Mouse (Mus musculus): ENCODE results near the gene Klf5.

The Klf5 gene

GRCm38 (mm10) chr14:99298385-99299021, at the start of gene Klf5:
Gene Klf5 (plus strand): TSS chr14:99298691.
- CTCF ChIA-PET: interaction anchor here in 2 of 4 experiments (0.6 to 1.4 kb wide), 9 partner anchors 11 to 398 kb away, joined by 3 to 11 read pairs (median 3); no protein-coding TSS in a partner anchor
- POLR2A ChIA-PET: interaction anchor here (0.5 to 8.2 kb wide), 132 partner anchors 9 to 1451 kb away, joined by 3 to 187 read pairs (median 5); partner anchors contain the start of genes Dis3 (in 3 of the 4), Pibf1 (in 3 of the 4) and Mzt1 (in 1 of the 4)

- POLR2A ChIA-PET: interaction anchor here (0.6 to 2.5 kb wide), 51 partner anchors 8 to 248 kb away, joined by 3 to 47 read pairs (median 4); partner anchors contain the start of genes Klf5 (in 4 of the 4), Dis3 (in 2 of the 4) and Pibf1 (in 2 of the 4)
- CTCF ChIA-PET: interaction anchor here in 3 of 4 experiments (0.6 to 1.4 kb wide), 3 partner anchors 13 to 120 kb away, joined by 3 read pairs; partner anchors contain the start of gene Klf5 (in 1 of the 3)
These were observed 36.5 kb upstream of the Klf5 start for GRCm38 (mm10) chr14:99262026-99262425.

- ChIA-PET POLR2A (interaction anchor here in 3 of 4 experiments (0.6 to 8.8 kb wide), 27 partner anchors 13 to 246 kb away, joined by 3 to 187 read pairs (median 8); partner anchors contain the start of gene Klf5 (in 3 of the 3)), CTCF (interaction anchor here in 1 of 4 experiments (0.7 kb wide), 1 partner anchor 78 kb away, joined by 3 read pairs; no protein-coding TSS in a partner anchor)
These were observed 34.7 kb upstream of the Klf5 start for GRCm38 (mm10) chr14:99263816-99264215.

GRCm38 (mm10) chr14:99265791-99266190, 32.7 kb upstream of the Klf5 start:
- POLR2A ChIA-PET: interaction anchor here in 3 of 4 experiments (0.6 to 8.8 kb wide), 28 partner anchors 9 to 244 kb away, joined by 3 to 187 read pairs (median 6); partner anchors contain the start of gene Klf5 (in 2 of the 3)
- CTCF ChIA-PET: interaction anchor here in 1 of 4 experiments (1.1 kb wide), 1 partner anchor 17 kb away, joined by 3 read pairs; no protein-coding TSS in a partner anchor

GRCm38 (mm10) chr14:99266749-99267148, 31.7 kb upstream of the Klf5 start:
- CTCF ChIA-PET: interaction anchor here in 1 of 4 experiments (0.7 kb wide), 1 partner anchor 12 kb away, joined by 3 read pairs; no protein-coding TSS in a partner anchor
- POLR2A ChIA-PET: interaction anchor here (0.6 to 8.8 kb wide), 44 partner anchors 8 to 1047 kb away, joined by 3 to 187 read pairs (median 4); partner anchors contain the start of gene Klf5 (in 3 of the 4)

DNA sequence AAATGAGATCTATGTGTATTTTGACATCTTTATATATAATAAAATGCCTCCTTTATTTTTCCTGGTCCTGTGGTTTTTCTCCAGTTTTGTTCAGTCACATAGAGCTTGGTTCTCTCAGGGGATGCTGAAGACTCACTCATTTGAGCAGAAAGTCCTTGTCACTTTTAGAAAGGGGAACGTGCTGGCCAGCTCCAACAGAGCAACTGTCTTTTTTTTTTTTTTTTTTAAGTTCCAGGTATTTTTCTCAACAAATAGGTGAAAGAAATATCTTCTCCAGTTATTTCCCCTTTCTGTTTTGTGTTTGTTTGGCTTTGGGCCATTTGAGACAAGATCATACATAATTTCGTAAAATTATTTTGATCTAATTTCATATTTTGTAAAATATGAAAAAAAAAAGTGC, 24.4 kb upstream of the Klf5 start:
- CTCF ChIA-PET: interaction anchor here in 1 of 4 experiments (0.6 kb wide), 2 partner anchors 569 to 754 kb away, joined by 3 read pairs; no protein-coding TSS in a partner anchor

GRCm38 (mm10) chr14:99275827-99276226, 22.7 kb upstream of the Klf5 start:
- CTCF ChIA-PET: interaction anchor here in 1 of 4 experiments (0.5 kb wide), 1 partner anchor 23 kb away, joined by 4 read pairs; no protein-coding TSS in a partner anchor
- POLR2A ChIA-PET: interaction anchor here in 3 of 4 experiments (0.9 to 9.2 kb wide), 15 partner anchors 10 to 234 kb away, joined by 3 to 123 read pairs (median 9); partner anchors contain the start of gene Klf5 (in 3 of the 3)

More for the DNA sequence above, 24.4 kb upstream of the Klf5 start:
- POLR2A ChIA-PET: interaction anchor here in 3 of 4 experiments (0.6 to 9.2 kb wide), 14 partner anchors 8 to 248 kb away, joined by 3 to 123 read pairs (median 4); partner anchors contain the start of gene Klf5 (in 3 of the 3)

DNA sequence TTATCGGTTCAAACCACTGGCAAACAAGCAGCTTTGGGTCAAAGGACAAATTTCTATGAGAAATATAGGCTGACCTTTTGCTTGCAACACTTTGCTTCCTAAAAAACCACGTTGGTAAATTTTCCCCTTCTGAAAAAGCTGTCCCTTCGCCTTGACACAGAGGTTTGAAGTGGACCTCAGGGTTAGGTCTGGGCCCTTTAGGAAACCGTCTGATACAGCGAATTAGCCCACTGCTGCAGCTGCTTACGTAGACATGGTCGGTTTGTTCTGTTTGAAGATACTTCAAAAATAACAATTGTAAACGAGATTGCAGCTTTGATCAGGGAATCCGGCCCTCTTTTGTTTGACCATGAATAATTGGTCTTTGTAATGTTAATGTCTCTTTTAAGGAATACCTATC, 20.2 kb upstream of the Klf5 start:
- CTCF ChIA-PET: interaction anchor here in 2 of 4 experiments (0.7 to 1.0 kb wide), 3 partner anchors 11 to 994 kb away, joined by 3 to 5 read pairs (median 3); partner anchors contain the start of gene Klf5 (in 1 of the 2)
- POLR2A ChIA-PET: interaction anchor here in 3 of 4 experiments (0.6 to 9.2 kb wide), 31 partner anchors 8 to 217 kb away, joined by 3 to 123 read pairs (median 8); partner anchors contain the start of gene Klf5 (in 3 of the 3)

DNA sequence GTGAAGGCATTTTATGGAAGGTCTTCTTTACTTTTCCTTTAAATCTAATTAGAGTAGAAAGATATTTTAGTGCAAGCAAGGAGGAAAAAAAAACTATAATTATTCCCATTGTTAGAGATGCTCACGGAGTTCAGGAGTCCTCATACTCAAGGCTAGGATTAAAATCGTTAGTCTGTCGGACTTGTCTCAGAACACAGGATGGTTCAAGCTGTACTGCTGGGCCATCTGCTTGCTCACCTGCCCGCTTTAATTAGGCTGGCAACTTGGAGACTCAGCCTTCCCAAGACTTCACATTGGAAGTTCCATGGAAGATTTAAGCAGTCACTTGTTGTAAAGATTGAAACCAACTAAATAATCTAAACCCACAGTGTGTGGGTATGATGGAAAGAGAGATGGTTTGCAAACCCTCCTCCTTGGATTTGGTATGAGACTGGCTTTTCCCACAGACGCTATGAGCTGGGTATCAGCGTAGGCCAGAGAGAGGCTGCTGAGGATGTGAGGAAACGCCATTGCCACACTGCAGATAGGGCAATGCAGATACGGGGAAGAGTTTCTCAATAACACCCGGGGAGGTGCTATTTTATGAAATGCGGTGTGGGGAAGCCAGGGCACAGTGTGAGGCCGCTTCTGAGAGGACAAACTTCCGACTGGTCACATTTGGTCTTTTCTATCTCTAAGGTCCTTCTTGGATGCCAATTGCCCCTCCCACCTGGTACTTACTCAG, 19.6 kb upstream of the Klf5 start:
- CTCF ChIA-PET: interaction anchor here (0.6 to 1.0 kb wide), 4 partner anchors 12 to 995 kb away, joined by 3 to 5 read pairs (median 3); no protein-coding TSS in a partner anchor

GRCm38 (mm10) chr14:99280399-99280798, 18.1 kb upstream of the Klf5 start:
- POLR2A ChIA-PET: interaction anchor here in 3 of 4 experiments (0.6 to 9.2 kb wide), 14 partner anchors 10 to 95 kb away, joined by 3 to 123 read pairs (median 12); partner anchors contain the start of gene Klf5 (in 3 of the 3)
- CTCF ChIA-PET: no interaction called here

More for the DNA sequence above, 19.6 kb upstream of the Klf5 start:
- POLR2A ChIA-PET: interaction anchor here in 3 of 4 experiments (0.5 to 9.2 kb wide), 33 partner anchors 8 to 174 kb away, joined by 3 to 123 read pairs (median 6); partner anchors contain the start of gene Klf5 (in 3 of the 3)

DNA sequence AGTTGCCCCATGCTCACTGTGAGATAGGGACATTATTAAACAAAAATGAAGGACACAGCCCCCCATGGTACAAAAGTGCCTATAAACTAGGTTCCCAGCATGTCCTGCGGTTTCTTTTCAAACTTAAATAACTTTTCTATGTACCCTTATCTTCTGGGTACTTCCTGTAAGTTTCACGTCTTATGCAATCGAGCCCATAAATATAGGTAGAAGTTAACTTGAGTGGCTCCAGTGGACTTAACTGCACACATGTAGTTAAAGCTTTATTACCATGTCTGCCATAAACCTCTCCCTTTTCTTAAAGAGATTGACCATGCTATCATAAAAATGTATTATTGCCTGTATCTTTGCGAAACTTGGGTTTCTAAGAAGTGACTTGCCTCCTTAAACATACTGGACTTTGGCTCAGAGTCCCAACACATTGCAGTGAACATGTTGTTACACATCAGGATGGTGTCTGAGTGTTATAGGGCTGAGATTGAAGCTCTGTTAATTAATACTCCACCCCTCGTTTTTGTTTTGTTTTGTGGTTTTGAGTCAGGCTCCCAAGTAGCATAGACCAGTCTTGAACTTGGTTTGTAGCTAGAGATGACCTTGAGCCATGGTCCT, 17.6 kb upstream of the Klf5 start:
- CTCF ChIA-PET: no interaction called here
- POLR2A ChIA-PET: interaction anchor here in 3 of 4 experiments (0.6 to 9.2 kb wide), 14 partner anchors 11 to 94 kb away, joined by 3 to 123 read pairs (median 5); partner anchors contain the start of gene Klf5 (in 3 of the 3)

DNA sequence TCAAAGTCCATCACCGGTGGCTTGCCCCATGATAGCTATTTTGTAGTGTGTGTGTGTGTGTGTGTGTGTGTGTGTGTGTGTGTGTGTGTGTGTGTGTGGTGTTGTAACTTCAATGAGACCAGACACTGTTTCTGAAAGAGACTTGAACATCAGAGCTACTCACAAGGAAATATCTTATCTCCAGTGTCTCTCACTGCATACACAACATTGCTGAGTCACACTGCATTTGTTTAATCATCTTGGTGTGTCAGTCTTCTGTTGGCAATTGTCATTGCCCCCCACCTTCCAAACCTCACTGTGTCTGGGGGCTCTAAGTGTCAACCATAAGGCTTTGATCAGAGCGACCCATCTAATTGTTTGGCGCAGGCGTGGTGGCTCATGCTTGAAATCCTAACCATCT, 13.0 kb upstream of the Klf5 start:
- POLR2A ChIA-PET: interaction anchor here in 3 of 4 experiments (0.6 to 2.1 kb wide), 6 partner anchors 11 to 18 kb away, joined by 3 to 14 read pairs (median 6); partner anchors contain the start of gene Klf5 (in 2 of the 3)
- CTCF ChIA-PET: no interaction called here

GRCm38 (mm10) chr14:99292176-99292575, 6.3 kb upstream of the Klf5 start:
- ChIA-PET CTCF (no interaction called here), POLR2A (interaction anchor here (0.5 to 3.4 kb wide), 33 partner anchors 9 to 150 kb away, joined by 3 to 25 read pairs (median 5); no protein-coding TSS in a partner anchor)

DNA sequence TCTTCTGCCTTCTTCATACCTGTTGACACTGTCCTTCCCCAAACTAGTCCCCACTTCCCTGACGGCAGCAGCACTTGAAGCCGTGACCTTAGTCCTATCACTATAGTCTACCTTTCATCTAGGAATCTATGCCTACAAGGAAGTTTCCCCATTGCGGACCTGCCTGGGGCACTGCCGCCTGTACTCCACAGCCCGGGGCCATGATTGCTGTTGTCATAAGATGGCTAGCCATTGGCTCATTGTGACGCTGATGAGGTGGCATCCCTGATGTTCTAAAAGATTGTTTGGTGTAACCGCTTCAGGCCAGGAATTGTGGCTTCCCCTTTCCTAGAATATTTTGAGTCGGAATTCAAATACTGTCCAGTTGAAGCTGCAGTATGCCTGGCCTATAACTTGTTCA, 4.1 kb upstream of the Klf5 start:
- POLR2A ChIA-PET: interaction anchor here in 3 of 4 experiments (0.6 to 8.2 kb wide), 13 partner anchors 10 to 73 kb away, joined by 3 to 187 read pairs (median 8); no protein-coding TSS in a partner anchor

GRCm38 (mm10) chr14:99295606-99296341, 2.7 kb upstream of the Klf5 start:
- POLR2A ChIA-PET: interaction anchor here (0.5 to 8.2 kb wide), 28 partner anchors 9 to 599 kb away, joined by 3 to 187 read pairs (median 4); partner anchors contain the start of genes Dis3 (in 1 of the 4) and Pibf1 (in 1 of the 4)
- CTCF ChIA-PET: interaction anchor here in 1 of 4 experiments (0.6 kb wide), 4 partner anchors 41 to 851 kb away, joined by 6 to 14 read pairs (median 8); no protein-coding TSS in a partner anchor

More for the DNA sequence above, 4.1 kb upstream of the Klf5 start:
- CTCF ChIA-PET: no interaction called here

GRCm38 (mm10) chr14:99299022-99299481, 561 bp downstream of the Klf5 start:
- POLR2A ChIA-PET: interaction anchor here (0.5 to 8.2 kb wide), 105 partner anchors 9 to 596 kb away, joined by 3 to 187 read pairs (median 6); partner anchors contain the start of genes Dis3 (in 3 of the 4), Pibf1 (in 3 of the 4) and Mzt1 (in 1 of the 4)
- CTCF ChIA-PET: interaction anchor here in 2 of 4 experiments (1.1 to 1.3 kb wide), 3 partner anchors 21 to 156 kb away, joined by 3 to 11 read pairs (median 3); no protein-coding TSS in a partner anchor

All from embryonic stem cell, embryonic (primary cell).